Mouse (Mus musculus): Measurements from ENCODE around the gene Nat8. TPM values are rescaled to one million over a fixed set of nuclear protein-coding genes. Genes with fewer than 3 reads are reported as not detected.
"Not testable (repeated sequence)": the region's sequence is repeated elsewhere in the genome, so short reads cannot be mapped to it uniquely, and the experiment has no call there.

The Nat8 gene
- polyA plus RNA-seq (2012; fragmentation: generic; extraction: Trizol): not detected

DNA sequence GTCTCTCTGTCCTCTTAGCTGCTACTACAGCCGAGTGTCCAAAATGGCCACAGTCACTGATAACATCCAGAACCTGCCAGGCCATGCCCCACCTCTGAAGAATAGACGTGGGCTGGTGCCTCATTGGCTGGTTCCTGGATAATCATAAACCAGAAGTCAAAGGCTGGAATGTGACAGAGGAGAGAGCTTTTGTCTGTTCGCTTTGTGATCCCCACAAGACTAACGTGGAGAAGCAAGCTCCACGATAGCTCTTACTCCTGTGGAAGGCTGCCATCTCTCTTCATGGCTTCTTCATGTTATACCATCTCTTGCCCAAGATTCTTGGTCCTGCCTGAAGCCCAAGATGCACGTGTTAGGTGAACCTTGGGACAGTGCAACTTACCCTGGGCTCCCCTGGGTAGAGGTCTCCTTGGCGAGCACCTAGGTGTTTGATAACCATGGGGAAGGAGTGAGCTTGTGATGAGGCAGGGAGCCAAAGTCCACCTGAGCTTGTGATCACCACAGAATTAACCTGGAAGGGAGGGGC, at the start of gene Nat8:
Gene Nat8 (minus strand): TSS at position 287 of the 526 bp plus-strand sequence.
- no peaks in the 10 kb centered on the region for H3K27me3 ChIP-seq (ENCODE audit: control insufficient read depth, insufficient read depth, insufficient read length)
- no peak within 1 kb of the TSS for H3ac ChIP-seq (ENCODE audit: control insufficient read depth, insufficient read length)
- no peak for TF ChIP-seq MAX (IDR thresholded peaks at IDR 0.05; ENCODE audit: low read depth)
- no peak for TF ChIP-seq POLR2A (IDR thresholded peaks at IDR 0.05; ENCODE audit: insufficient read length, low read depth)
- TF ChIP-seq REST (IDR thresholded peaks at IDR 0.05; ENCODE audit: insufficient read depth, insufficient read length): no peak
- no peak for TF ChIP-seq CEBPB (IDR thresholded peaks at IDR 0.05; ENCODE audit: insufficient read depth, poor library complexity, severe bottlenecking)
- TF ChIP-seq MYOD1 (IDR thresholded peaks at IDR 0.05; ENCODE audit: control insufficient read depth in 1 of 3, insufficient read length in 2 of 3, low read depth in 2 of 3): no peak
- TF ChIP-seq TCF12 (IDR thresholded peaks at IDR 0.05; ENCODE audit: insufficient read depth, poor library complexity, severe bottlenecking): no peak
- no peak for TF ChIP-seq E2F4 (IDR thresholded peaks at IDR 0.05; ENCODE audit: insufficient read depth)
- TF ChIP-seq MYOG (IDR thresholded peaks at IDR 0.05; ENCODE audit: control insufficient read depth in 1 of 3, insufficient read depth in 1 of 3, insufficient read length in 2 of 3, low read depth in 2 of 3): no peak
- TF ChIP-seq USF1 (IDR thresholded peaks at IDR 0.05; ENCODE audit: low read depth): no peak
- TF ChIP-seq POLR2AphosphoS2 (IDR thresholded peaks at IDR 0.05; ENCODE audit: insufficient read length, low read depth): no peak
- no peak for TF ChIP-seq SRF (IDR thresholded peaks at IDR 0.05; ENCODE audit: control insufficient read depth, insufficient read length, low read depth)
- no peak for TF ChIP-seq TCF3 (IDR thresholded peaks at IDR 0.05; ENCODE audit: insufficient read length, low read depth)
- no peak within 1 kb of the TSS for H3K4me2 ChIP-seq (ENCODE audit: low read depth)
- H3K36me3 ChIP-seq (ENCODE audit: control insufficient read depth, insufficient read depth): no peaks in the 10 kb centered on the region
- no peak within 1 kb of the TSS for H3K4me3 ChIP-seq
- H3K79me2 ChIP-seq (ENCODE audit: control insufficient read depth, insufficient read depth): no peaks in the 10 kb centered on the region

GRCm38 (mm10) chr6:85869006-85869405, 37.1 kb upstream of the Nat8 start, which contains the start of gene Nat8f2:
Gene Nat8f2 (minus strand): TSS chr6:85869158.
- not testable (repeated sequence) for H3ac ChIP-seq (ENCODE audit: control insufficient read depth, insufficient read length); H3K4me3 ChIP-seq; H3K79me2 ChIP-seq (ENCODE audit: control insufficient read depth, insufficient read depth); H3K27me3 ChIP-seq (ENCODE audit: control insufficient read depth, insufficient read depth, insufficient read length); H3K4me2 ChIP-seq (ENCODE audit: low read depth); H3K36me3 ChIP-seq (ENCODE audit: control insufficient read depth, insufficient read depth)

DNA sequence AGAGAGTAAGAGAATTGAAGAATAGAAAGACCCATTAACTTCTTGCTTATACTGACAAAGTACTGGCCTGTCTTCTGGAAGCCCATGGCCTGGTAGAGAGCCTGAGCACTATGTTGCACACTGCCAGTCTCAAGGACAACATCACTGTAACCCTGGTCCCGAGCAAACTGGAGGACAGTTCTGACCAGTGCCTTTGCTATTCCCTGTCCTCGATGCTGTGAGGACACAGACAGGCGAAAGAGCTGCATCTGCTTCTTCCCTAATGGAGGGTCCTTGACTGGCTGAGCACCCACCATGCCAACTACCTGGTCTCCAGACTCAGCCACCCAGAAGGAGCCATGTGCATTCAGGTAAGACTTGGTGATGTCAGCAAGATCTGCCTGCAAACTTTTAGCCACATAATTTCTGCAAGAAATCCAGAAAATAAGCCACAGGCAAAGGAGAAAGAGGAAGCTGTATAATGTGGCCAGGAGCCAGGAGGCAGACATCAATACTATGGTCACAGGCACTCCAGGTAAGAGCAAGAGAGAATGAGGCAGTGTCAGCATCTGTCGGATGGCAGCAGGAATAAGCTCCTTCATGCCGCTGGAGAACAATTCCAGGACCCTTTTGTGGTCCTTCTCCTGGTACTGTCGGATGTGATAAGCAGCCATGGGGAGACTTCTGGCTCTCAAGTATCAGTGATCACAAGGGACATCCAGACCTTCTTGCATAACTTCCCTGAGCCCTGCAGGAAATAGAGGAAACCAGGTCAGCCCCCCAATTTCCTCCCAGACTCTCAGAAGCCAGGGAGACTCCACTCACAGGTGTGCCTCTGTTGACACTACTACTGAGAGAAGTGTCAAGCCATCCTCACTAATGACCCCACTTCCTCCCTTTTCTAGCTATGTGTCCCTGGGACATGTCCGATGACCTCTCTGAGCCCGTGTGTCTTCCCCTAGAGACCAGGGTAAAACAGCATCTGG, 36.1 kb upstream of the Nat8 start:
- Histone ChIP-seq H3K4me2 (ENCODE audit: low read depth) (no peak overlapping the region), H3K79me2 (ENCODE audit: control insufficient read depth, insufficient read depth) (no peaks in the 10 kb centered on the region), H3K4me3 (no peak overlapping the region), H3K36me3 (ENCODE audit: control insufficient read depth, insufficient read depth) (no peaks in the 10 kb centered on the region), H3K27me3 (ENCODE audit: control insufficient read depth, insufficient read depth, insufficient read length) (peaks cover 8% of the 10 kb centered on the region), H3ac (ENCODE audit: control insufficient read depth, insufficient read length) (no peak overlapping the region)
- TF ChIP-seq CEBPB (IDR thresholded peaks at IDR 0.05; ENCODE audit: insufficient read depth, poor library complexity, severe bottlenecking) (no peak), TCF12 (IDR thresholded peaks at IDR 0.05; ENCODE audit: insufficient read depth, poor library complexity, severe bottlenecking) (no peak), SRF (IDR thresholded peaks at IDR 0.05; ENCODE audit: control insufficient read depth, insufficient read length, low read depth) (no peak), USF1 (IDR thresholded peaks at IDR 0.05; ENCODE audit: low read depth) (no peak), MYOD1 (IDR thresholded peaks at IDR 0.05; ENCODE audit: control insufficient read depth in 1 of 3, insufficient read length in 2 of 3, low read depth in 2 of 3) (no peak), REST (IDR thresholded peaks at IDR 0.05; ENCODE audit: insufficient read depth, insufficient read length) (no peak), MYOG (IDR thresholded peaks at IDR 0.05; ENCODE audit: control insufficient read depth in 1 of 3, insufficient read depth in 1 of 3, insufficient read length in 2 of 3, low read depth in 2 of 3) (no peak), E2F4 (IDR thresholded peaks at IDR 0.05; ENCODE audit: insufficient read depth) (no peak), POLR2AphosphoS2 (IDR thresholded peaks at IDR 0.05; ENCODE audit: insufficient read length, low read depth) (no peak), MAX (IDR thresholded peaks at IDR 0.05; ENCODE audit: low read depth) (no peak), TCF3 (IDR thresholded peaks at IDR 0.05; ENCODE audit: insufficient read length, low read depth) (no peak), POLR2A (IDR thresholded peaks at IDR 0.05; ENCODE audit: insufficient read length, low read depth) (no peak)

GRCm38 (mm10) chr6:85866995-85867394, 35.1 kb upstream of the Nat8 start:
- not testable (repeated sequence) for H3K27me3 ChIP-seq (ENCODE audit: control insufficient read depth, insufficient read depth, insufficient read length); H3ac ChIP-seq (ENCODE audit: control insufficient read depth, insufficient read length); H3K4me2 ChIP-seq (ENCODE audit: low read depth); H3K79me2 ChIP-seq (ENCODE audit: control insufficient read depth, insufficient read depth); H3K36me3 ChIP-seq (ENCODE audit: control insufficient read depth, insufficient read depth); H3K4me3 ChIP-seq

DNA sequence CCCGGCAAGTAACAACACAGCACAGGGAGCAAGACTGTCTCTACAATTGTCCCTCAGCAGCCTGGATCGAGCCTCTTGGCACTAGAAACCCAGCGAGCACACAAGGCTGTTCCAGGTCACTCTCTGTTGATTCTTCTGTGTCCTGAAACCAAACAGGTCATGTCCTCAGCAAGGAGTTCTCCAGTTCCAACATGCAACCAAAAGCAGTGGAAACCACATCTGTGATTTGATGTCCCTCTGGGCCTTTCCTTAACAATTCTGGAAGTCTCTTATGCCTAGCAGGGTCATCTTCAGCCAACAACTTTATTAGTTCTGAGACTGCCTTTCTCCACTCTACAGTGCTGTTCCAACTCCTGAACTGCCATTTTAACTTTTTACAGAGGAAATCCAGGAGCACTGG, 34.3 kb upstream of the Nat8 start:
- not testable (repeated sequence) for H3ac ChIP-seq (ENCODE audit: control insufficient read depth, insufficient read length); H3K4me2 ChIP-seq (ENCODE audit: low read depth)

DNA sequence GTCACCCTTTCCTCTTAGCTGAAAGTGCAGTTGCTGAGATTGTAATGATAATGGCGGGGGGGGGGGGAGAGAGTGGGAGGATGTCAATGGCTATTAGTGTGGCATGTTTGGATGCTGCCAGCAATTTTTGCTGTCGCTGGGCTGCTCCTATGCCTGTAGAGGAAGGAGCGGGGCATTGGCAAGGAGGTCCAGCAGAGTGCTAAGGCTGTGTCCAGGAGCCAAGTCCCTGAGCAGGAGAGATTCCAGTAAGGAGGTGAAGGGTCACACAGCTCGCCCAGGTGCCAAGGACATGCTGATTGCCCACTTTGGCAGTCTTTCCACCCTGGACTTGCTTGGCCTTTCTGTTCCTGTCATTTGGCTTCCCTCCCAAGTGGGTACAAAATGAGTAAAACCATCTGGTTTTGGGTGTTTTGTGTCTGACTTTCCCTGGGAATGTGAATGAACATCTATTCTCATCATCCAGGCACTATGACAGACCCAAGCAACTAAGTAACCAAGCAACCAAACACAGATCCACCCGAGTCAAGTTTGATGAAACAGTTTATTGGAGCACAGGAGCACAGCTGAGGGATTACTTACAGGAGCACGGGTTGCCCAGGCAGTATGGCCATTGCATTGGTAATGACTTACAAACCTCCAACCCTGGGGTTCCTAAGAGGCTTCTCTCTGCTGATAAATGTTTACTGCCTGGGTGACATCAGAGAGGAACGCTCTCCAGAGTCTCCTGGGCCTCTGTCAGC, 33.2 kb upstream of the Nat8 start:
- H3K4me3 ChIP-seq; H3K36me3 ChIP-seq (ENCODE audit: control insufficient read depth, insufficient read depth); H3K79me2 ChIP-seq (ENCODE audit: control insufficient read depth, insufficient read depth); H3ac ChIP-seq (ENCODE audit: control insufficient read depth, insufficient read length); H3K4me2 ChIP-seq (ENCODE audit: low read depth): not testable (repeated sequence)
- H3K27me3 ChIP-seq (ENCODE audit: control insufficient read depth, insufficient read depth, insufficient read length): peaks cover 21% of the 10 kb centered on the region

More for the DNA sequence above, 34.3 kb upstream of the Nat8 start:
- not testable (repeated sequence) for H3K79me2 ChIP-seq (ENCODE audit: control insufficient read depth, insufficient read depth); H3K4me3 ChIP-seq; H3K36me3 ChIP-seq (ENCODE audit: control insufficient read depth, insufficient read depth); H3K27me3 ChIP-seq (ENCODE audit: control insufficient read depth, insufficient read depth, insufficient read length)
